Mouse (Mus musculus): ENCODE measurements around the gene Cckar. TPM values are rescaled to one million over a fixed set of nuclear protein-coding genes. Genes with fewer than 3 reads are reported as not detected.

The Cckar gene
- polyA plus RNA-seq (2016; fragmentation: Nextera tagmentation; extraction: Ambion mirVana) = 0.45 TPM in 2 replicates

GRCm38 (mm10) chr5:53707235-53708177, at the start of gene Cckar:
Gene Cckar (minus strand): TSS chr5:53707705.
- Histone ChIP-seq H3K9me3 (no peaks in the 10 kb centered on the region), H3K4me3 (no peak within 1 kb of the TSS), H3K4me1 (peaks cover 25% of the 10 kb centered on the region), H3K27me3 (replicated peaks; ENCODE audit: low read depth, poor library complexity, severe bottlenecking) (no peaks in the 10 kb centered on the region), H3K27ac (replicated peaks) (no peak within 1 kb of the TSS), H3K36me3 (replicated peaks) (no peaks in the 10 kb centered on the region)
- peak; percentile 44 for DNase-seq (ENCODE audit: low spot score)
- 35% methylated on average over 11 of the region's 11 CpGs for WGBS

GRCm38 (mm10) chr5:53744061-53744460, 36.6 kb upstream of the Cckar start:
- no peak for DNase-seq (ENCODE audit: low spot score)
- WGBS = 81% methylated on average over 2 of the region's 2 CpGs
- Histone ChIP-seq H3K4me3 (no peak overlapping the region), H3K27me3 (replicated peaks; ENCODE audit: low read depth, poor library complexity, severe bottlenecking) (no peaks in the 10 kb centered on the region), H3K36me3 (replicated peaks) (no peaks in the 10 kb centered on the region), H3K4me1 (no peaks in the 10 kb centered on the region), H3K9me3 (no peaks in the 10 kb centered on the region), H3K27ac (replicated peaks) (no peak overlapping the region)

- Histone ChIP-seq H3K36me3 (replicated peaks) (no peaks in the 10 kb centered on the region), H3K4me3 (no peak overlapping the region), H3K27me3 (replicated peaks; ENCODE audit: low read depth, poor library complexity, severe bottlenecking) (no peaks in the 10 kb centered on the region), H3K4me1 (no peaks in the 10 kb centered on the region), H3K27ac (replicated peaks) (no peak overlapping the region), H3K9me3 (no peaks in the 10 kb centered on the region)
- no peak for DNase-seq (ENCODE audit: low spot score)
- WGBS = 68% methylated on average over 10 of the region's 10 CpGs
Measured at GRCm38 (mm10) chr5:53732933-53733332, 25.4 kb upstream of the Cckar start.

GRCm38 (mm10) chr5:53727606-53728005, 20.1 kb upstream of the Cckar start:
- no peaks in the 10 kb centered on the region for H3K36me3 ChIP-seq (replicated peaks)
- WGBS = 85% methylated on average over 3 of the region's 3 CpGs
- H3K4me3 ChIP-seq = no peak overlapping the region
- H3K27ac ChIP-seq (replicated peaks) = no peak overlapping the region
- DNase-seq (ENCODE audit: low spot score) = no peak
- H3K9me3 ChIP-seq = no peaks in the 10 kb centered on the region
- no peaks in the 10 kb centered on the region for H3K4me1 ChIP-seq
- no peaks in the 10 kb centered on the region for H3K27me3 ChIP-seq (replicated peaks; ENCODE audit: low read depth, poor library complexity, severe bottlenecking)

GRCm38 (mm10) chr5:53726011-53726410, 18.5 kb upstream of the Cckar start:
- H3K36me3 ChIP-seq (replicated peaks) = no peaks in the 10 kb centered on the region
- no peaks in the 10 kb centered on the region for H3K27me3 ChIP-seq (replicated peaks; ENCODE audit: low read depth, poor library complexity, severe bottlenecking)
- H3K4me3 ChIP-seq = no peak overlapping the region
- no peaks in the 10 kb centered on the region for H3K4me1 ChIP-seq
- no peak overlapping the region for H3K27ac ChIP-seq (replicated peaks)
- WGBS = 87% methylated on average over 5 of the region's 5 CpGs
- H3K9me3 ChIP-seq = no peaks in the 10 kb centered on the region
- no peak for DNase-seq (ENCODE audit: low spot score)

- DNase-seq (ENCODE audit: low spot score) = no peak
- WGBS = 78% methylated on average over 5 of the region's 5 CpGs
- Histone ChIP-seq H3K4me1 (no peaks in the 10 kb centered on the region), H3K36me3 (replicated peaks) (no peaks in the 10 kb centered on the region), H3K4me3 (no peak overlapping the region), H3K9me3 (no peaks in the 10 kb centered on the region), H3K27me3 (replicated peaks; ENCODE audit: low read depth, poor library complexity, severe bottlenecking) (no peaks in the 10 kb centered on the region), H3K27ac (replicated peaks) (no peak overlapping the region)
Measured at GRCm38 (mm10) chr5:53716462-53716861, 9.0 kb upstream of the Cckar start.

- Histone ChIP-seq H3K9me3 (no peaks in the 10 kb centered on the region), H3K4me3 (no peak overlapping the region), H3K36me3 (replicated peaks) (no peaks in the 10 kb centered on the region), H3K4me1 (peaks cover 21% of the 10 kb centered on the region), H3K27ac (replicated peaks) (no peak overlapping the region), H3K27me3 (replicated peaks; ENCODE audit: low read depth, poor library complexity, severe bottlenecking) (no peaks in the 10 kb centered on the region)
- 69% methylated on average over 9 of the region's 9 CpGs for whole genome bisulfite sequencing
- no peak for DNase-seq (ENCODE audit: low spot score)
Measured at GRCm38 (mm10) chr5:53711277-53711676, 3.8 kb upstream of the Cckar start.

GRCm38 (mm10) chr5:53708191-53708590, 686 bp upstream of the Cckar start:
- WGBS = 60% methylated on average over 4 of the region's 4 CpGs
- Histone ChIP-seq H3K9me3 (no peaks in the 10 kb centered on the region), H3K36me3 (replicated peaks) (no peaks in the 10 kb centered on the region), H3K27me3 (replicated peaks; ENCODE audit: low read depth, poor library complexity, severe bottlenecking) (no peaks in the 10 kb centered on the region), H3K27ac (replicated peaks) (no peak overlapping the region), H3K4me1 (peaks cover 25% of the 10 kb centered on the region), H3K4me3 (no peak overlapping the region)
- no peak for DNase-seq (ENCODE audit: low spot score)

- DNase-seq (ENCODE audit: low spot score) = no peak
- no peak overlapping the region for H3K4me3 ChIP-seq
- WGBS = 90% methylated on average over 14 of the region's 14 CpGs
- H3K36me3 ChIP-seq (replicated peaks) = no peaks in the 10 kb centered on the region
- H3K27me3 ChIP-seq (replicated peaks; ENCODE audit: low read depth, poor library complexity, severe bottlenecking) = no peaks in the 10 kb centered on the region
- peaks cover 18% of the 10 kb centered on the region for H3K4me1 ChIP-seq
- no peaks in the 10 kb centered on the region for H3K9me3 ChIP-seq
- H3K27ac ChIP-seq (replicated peaks) = no peak overlapping the region
Measured at GRCm38 (mm10) chr5:53702686-53703085, 4.8 kb downstream of the Cckar start.

- no peaks in the 10 kb centered on the region for H3K27me3 ChIP-seq (replicated peaks; ENCODE audit: low read depth, poor library complexity, severe bottlenecking)
- 82% methylated on average over 9 of the region's 9 CpGs for WGBS
Measured at GRCm38 (mm10) chr5:53697794-53698193, 9.7 kb downstream of the Cckar start.

GRCm38 (mm10) chr5:53696701-53697100, 10.8 kb downstream of the Cckar start:
- no peaks in the 10 kb centered on the region for H3K9me3 ChIP-seq
- no peaks in the 10 kb centered on the region for H3K27me3 ChIP-seq (replicated peaks; ENCODE audit: low read depth, poor library complexity, severe bottlenecking)
- H3K4me3 ChIP-seq = no peak overlapping the region
- H3K4me1 ChIP-seq = no peaks in the 10 kb centered on the region
- 78% methylated on average over 3 of the region's 3 CpGs for WGBS
- H3K36me3 ChIP-seq (replicated peaks) = no peaks in the 10 kb centered on the region
- DNase-seq (ENCODE audit: low spot score) = no peak
- no peak overlapping the region for H3K27ac ChIP-seq (replicated peaks)

More at GRCm38 (mm10) chr5:53697794-53698193, 9.7 kb downstream of the Cckar start:
- DNase-seq (ENCODE audit: low spot score) = no peak
- no peaks in the 10 kb centered on the region for H3K36me3 ChIP-seq (replicated peaks)
- H3K4me1 ChIP-seq = no peaks in the 10 kb centered on the region
- H3K9me3 ChIP-seq = no peaks in the 10 kb centered on the region
- H3K27ac ChIP-seq (replicated peaks) = no peak overlapping the region
- H3K4me3 ChIP-seq = no peak overlapping the region

GRCm38 (mm10) chr5:53692662-53693061, 14.8 kb downstream of the Cckar start:
- 90% methylated on average over 1 of the region's 1 CpGs for WGBS
- no peaks in the 10 kb centered on the region for H3K27me3 ChIP-seq (replicated peaks; ENCODE audit: low read depth, poor library complexity, severe bottlenecking)
- no peak overlapping the region for H3K27ac ChIP-seq (replicated peaks)
- no peak overlapping the region for H3K4me3 ChIP-seq
- no peak for DNase-seq (ENCODE audit: low spot score)
- H3K36me3 ChIP-seq (replicated peaks) = no peaks in the 10 kb centered on the region
- H3K4me1 ChIP-seq = no peaks in the 10 kb centered on the region
- no peaks in the 10 kb centered on the region for H3K9me3 ChIP-seq

- DNase-seq (ENCODE audit: low spot score) = no peak
- 89% methylated on average over 8 of the region's 8 CpGs for WGBS
- H3K27ac ChIP-seq (replicated peaks) = no peak overlapping the region
- no peak overlapping the region for H3K4me3 ChIP-seq
- H3K9me3 ChIP-seq = no peaks in the 10 kb centered on the region
- no peaks in the 10 kb centered on the region for H3K4me1 ChIP-seq
- H3K27me3 ChIP-seq (replicated peaks; ENCODE audit: low read depth, poor library complexity, severe bottlenecking) = no peaks in the 10 kb centered on the region
- no peaks in the 10 kb centered on the region for H3K36me3 ChIP-seq (replicated peaks)
Measured at GRCm38 (mm10) chr5:53692100-53692499, 15.4 kb downstream of the Cckar start.
